Mouse (Mus musculus) bone marrow macrophage, adult 2 months (primary cell): ENCODE data around the gene Ghrhr.

Experiments
- CTCF ChIP-seq: IDR thresholded peaks from 2 replicates; pipeline ENCODE4 v1.5.1; 2012; ENCODE audit warnings: low read depth, mild to moderate bottlenecking, low read length, moderate library complexity
- POLR2A ChIP-seq: IDR thresholded peaks from 2 replicates; pipeline ENCODE4 v1.6.1; 2012; ENCODE audit warnings: mild to moderate bottlenecking, low read depth, low read length, borderline replicate concordance

GRCm38 (mm10) chr6:55402041-55402776 lies 26.1 kb downstream of the Ghrhr start:
- TF ChIP-seq CTCF (no peak), POLR2A (no peak)
